Mouse (Mus musculus) gastrocnemius, postnatal 14 days (tissue): ENCODE results near the gene Sesn1. TPM values are rescaled to one million over a fixed set of nuclear protein-coding genes. Genes with fewer than 3 reads are reported as not detected.

ENCODE experiments used
- DNase-seq: peaks from one replicate; pipeline ENCODE4 v3.0.0; 2021; ENCODE audit warnings: mixed read lengths
- intact Hi-C: fragments of 180-260 bp; cut with DNase I; formaldehyde crosslinking; loops from one replicate; pipeline ENCODE4 v1.15.1; 2025; ENCODE audit warnings: low total_unique reads
- total RNA-seq, 2 experiments: library from RNA; stranded (reverse); gene quantifications; 2 replicates each; pipeline ENCODE4 v1.2.3; 2021

Gene Sesn1
- total RNA-seq, 2 experiments from 2014 or later: 22.9 to 35.2 TPM

DNA sequence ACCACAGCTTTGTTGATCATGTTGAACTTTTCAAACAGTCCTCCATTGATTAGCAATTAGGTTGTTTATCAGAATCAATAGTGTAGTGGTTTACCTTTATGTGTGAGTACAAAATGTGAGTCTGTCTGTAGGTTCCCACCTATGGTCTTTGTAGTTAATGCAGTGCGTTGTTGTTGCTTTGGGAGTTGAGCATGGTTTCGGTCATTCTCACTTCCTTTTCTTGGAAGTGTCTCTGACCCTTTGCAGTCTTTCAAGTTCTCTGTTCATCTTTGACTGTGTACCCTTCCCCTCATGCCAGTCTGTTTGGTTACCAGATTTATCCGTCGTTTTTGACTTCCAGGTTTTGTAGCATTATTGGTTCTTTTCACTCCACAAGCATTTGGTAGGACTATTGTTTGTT lies 81.6 kb downstream of the Sesn1 start:
- intact Hi-C loops: no loop called here

DNA sequence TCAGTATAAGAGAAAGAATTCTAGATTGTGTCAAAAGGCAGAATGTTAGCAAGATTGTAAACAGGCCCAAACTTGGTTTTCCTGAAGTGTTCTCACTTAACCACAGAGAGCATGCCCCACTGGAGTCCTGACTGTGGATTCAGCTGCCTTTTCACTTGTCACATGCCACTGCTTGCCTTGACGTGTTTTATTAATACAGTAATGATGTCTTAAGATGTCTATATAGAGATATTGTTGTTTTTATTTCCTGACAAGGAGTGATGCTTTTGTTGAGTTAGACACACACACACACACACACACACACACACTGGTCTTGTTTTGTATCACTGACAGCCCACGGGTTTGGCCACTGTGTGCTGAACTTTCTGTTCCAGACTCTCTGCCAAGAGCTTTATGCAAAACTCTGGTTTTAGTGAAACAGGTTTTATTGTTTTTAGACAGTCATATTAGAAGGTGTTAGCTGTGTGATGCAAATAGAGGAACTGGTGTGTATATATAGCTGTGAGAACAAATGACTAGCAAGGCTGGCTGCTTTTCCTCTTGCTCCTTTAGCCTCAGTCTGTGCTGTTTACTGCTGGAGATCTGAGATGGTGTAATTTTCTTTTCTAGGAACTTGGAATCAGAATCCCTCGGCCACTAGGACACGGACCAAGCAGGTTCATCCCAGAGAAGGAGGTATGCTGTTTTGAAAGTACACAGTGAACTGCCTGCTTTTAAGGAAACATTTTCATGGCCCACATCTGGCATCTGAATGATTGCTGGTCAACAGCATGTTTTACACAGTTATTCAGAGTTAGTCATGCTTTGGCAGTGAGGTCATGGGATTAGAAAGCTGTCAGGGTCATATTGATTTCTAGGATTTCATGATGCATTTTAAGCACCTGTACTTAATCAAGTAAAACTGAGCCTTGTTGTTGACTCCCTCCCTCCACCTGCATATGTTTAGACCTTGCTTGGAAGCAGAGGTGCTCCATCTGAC lies 84.0 kb downstream of the Sesn1 start:
- intact Hi-C loops: no loop called here
- DNase-seq: peak; percentile 61

More for the DNA sequence above, 81.6 kb downstream of the Sesn1 start:
- DNase-seq: no peak

GRCm38 (mm10) chr10:41896425-41896824 lies 86.7 kb downstream of the Sesn1 start:
- intact Hi-C loops: no loop called here
- no peak for DNase-seq

DNA sequence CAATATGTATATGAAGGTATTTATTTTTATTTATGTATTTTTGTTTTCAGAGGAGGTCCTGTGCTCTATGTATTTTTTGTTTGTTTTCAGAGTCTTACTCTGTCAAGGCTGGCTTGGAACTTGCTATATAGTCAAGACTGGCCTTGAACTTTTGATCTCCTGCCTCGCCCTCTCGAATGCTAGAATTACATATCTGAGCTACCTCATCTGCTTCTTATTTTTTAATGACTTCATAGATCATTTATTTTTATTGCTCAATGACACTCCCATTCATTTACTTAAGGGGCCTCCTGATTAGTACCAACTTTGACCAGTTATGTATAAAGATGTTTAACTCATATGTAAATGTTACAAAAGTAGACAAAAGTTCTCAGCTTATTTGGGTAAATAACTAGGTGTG lies 87.1 kb downstream of the Sesn1 start:
- intact Hi-C loops: no loop called here
- no peak for DNase-seq

DNA sequence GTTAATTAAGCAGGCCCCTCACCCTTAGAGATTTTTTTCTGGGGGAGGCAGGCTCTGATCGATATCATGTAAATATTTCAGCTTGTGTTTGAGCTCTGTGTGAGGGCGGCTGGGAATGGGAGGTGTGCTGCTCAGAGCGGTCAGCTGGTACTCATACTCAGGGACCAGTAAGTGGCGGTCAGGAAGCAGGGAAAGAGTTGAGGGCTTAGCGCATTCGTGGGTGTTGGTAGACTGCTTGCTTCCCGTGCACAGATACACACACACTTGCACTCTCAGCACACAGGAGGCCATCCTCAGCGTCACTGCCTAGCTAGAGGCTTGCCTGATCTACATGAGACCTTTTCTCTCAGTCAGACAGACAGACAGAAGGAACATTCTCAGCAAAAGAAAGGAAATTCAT lies 91.7 kb downstream of the Sesn1 start:
- no peak for DNase-seq
- intact Hi-C loops: no loop called here

DNA sequence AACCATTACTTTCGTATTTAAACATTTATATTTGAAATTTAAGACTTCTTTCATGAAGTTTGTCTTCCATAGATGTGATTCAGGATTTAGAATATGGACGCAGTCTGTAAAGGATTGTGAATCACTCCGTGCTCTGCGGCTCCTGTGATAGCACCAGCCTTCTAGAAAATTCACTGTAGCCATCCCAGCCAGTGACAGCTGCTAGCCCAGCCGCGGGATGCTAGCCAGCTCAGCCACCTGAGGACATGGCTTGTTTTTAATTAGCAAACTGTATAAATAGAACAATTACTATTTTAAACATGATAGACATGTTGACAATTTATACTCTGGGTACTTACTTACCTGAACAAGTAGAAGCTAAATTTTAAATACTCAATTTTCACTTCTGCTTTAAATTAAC lies 92.1 kb downstream of the Sesn1 start:
- intact Hi-C loops: no loop called here
- peak; percentile 37 for DNase-seq

DNA sequence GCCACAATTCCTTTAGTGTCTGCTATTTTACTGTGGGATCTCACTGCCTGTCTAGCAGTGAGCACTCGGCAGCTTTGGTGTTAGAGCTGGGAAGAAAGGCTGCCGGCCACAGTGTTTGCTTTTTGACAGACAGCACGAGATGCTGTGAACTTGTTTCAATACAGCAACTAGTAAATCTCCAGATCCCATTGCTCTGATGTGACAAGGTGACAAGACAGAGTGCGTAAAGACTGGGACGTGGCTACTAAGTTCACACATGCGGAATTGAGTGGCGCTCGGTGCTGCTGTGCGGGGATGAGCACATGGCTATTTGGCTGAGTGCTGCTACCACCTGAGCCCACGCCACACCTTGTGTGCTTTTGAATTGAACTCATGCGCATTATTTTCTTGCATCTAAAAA lies 97.7 kb downstream of the Sesn1 start:
- intact Hi-C loops: no loop called here
- DNase-seq: no peak

GRCm38 (mm10) chr10:41907950-41908349 lies 98.2 kb downstream of the Sesn1 start:
- no peak for DNase-seq
- intact Hi-C loops: no loop called here

DNA sequence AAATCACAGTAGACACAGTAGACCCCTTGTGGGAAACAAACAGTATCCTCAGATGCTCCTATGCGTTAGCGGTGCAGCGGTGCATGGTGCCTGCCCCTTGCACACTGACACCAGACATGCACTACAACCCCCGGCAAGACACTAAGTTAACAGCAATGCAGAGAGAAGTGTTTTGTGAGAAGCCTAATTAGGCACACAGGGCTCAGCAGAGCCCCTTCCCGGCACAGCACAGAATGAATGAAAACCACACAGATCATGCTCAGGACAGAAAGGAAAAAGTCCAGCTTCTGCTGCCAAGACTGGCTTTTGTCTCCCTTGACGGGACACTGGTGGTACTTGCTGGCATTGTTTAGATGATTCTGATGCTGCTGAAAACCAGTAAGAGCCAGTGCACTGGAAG lies 99.2 kb downstream of the Sesn1 start:
- DNase-seq: no peak
- intact Hi-C loops: no loop called here

- intact Hi-C loops: no loop called here
- no peak for DNase-seq
These were observed 102.7 kb downstream of the Sesn1 start for GRCm38 (mm10) chr10:41912290-41912994.

DNA sequence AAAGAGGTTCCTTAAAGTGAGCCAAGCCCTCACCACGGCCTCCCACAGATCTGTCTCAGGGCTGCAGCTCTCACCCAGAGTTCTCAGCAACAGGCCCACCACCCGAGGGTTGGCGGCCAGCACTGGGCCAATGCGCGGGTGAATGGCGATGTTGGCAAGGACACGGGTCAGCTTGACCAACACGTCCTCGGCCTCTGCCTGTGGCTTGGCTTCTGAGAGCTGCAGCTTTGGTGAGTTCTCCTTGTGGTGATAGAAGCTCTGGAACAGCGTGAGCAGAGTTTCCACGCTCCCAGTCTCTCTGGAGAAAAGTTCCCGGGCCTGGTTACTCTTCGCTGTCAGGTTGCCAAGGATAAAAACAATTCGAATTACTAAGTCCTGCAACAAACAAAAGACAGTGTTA lies 117.0 kb downstream of the Sesn1 start:
- no peak for DNase-seq
- intact Hi-C loops: no loop called here

DNA sequence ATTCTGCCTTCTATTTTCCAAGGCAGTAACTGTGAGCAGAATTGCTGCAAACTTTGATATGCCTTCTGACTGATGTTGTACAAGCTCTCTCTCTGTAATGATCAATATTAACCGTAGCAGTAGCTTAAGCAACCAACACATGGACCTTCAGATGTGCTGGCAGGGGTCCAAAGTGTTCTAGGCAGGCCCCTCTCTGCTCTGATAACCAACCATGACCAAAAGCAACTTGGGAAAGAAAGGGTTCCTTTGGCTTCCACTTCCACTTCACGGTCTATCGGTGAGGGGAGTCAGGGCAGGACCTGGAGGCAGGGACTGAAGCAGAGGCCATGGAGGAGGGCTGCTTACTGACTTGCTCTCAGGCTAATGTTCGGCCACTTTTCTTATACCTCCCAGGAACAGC lies 121.2 kb downstream of the Sesn1 start:
- intact Hi-C loops: no loop called here
- DNase-seq: no peak

GRCm38 (mm10) chr10:41931962-41932361 lies 122.2 kb downstream of the Sesn1 start:
- DNase-seq: no peak
- intact Hi-C loops: no loop called here

DNA sequence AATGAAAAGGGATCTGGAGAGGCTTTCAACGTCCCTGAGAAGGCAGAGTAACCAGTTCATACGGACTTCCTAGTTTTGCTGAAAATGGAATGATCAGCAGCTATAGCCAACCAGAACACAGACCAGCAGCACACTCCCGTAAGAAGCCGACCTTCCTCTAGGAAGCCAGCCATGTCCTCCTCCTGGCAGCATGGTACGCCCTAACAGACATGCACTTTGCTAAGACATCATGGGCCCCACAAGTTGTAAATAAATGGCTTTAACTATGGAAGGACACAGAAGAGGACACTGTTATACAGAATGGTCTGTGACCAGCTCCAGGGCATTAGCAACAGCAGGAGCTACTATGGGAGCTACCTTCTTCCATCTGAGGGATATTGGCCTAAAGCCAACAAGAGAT lies 123.2 kb downstream of the Sesn1 start:
- intact Hi-C loops: no loop called here
- DNase-seq: no peak

DNA sequence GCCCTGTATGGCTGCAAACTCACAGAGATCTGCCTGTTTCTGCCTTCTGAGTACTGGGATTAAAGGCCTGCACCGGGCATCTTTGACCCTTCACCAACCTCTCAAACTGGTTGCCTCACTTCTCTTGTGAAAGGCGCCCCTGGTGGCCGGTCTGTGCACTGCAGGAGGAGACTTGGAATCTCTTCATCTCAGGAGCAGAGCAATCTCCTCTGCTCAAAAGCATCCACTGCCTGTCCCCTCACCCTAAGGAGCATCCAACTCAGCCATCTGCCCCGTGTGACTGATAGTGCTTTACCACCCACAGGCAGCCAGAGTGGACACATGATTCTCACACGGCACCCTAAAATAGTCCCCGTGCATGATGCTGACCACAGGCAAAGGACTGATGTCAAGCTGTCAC lies 123.8 kb downstream of the Sesn1 start:
- DNase-seq: peak; percentile 50
- intact Hi-C loops: no loop called here

- DNase-seq: peak; percentile 87
- intact Hi-C loops: no loop called here
These were observed 125.1 kb downstream of the Sesn1 start for GRCm38 (mm10) chr10:41934633-41935475.

GRCm38 (mm10) chr10:41935476-41935829 lies 125.7 kb downstream of the Sesn1 start:
- no peak for DNase-seq
- intact Hi-C loops: no loop called here

DNA sequence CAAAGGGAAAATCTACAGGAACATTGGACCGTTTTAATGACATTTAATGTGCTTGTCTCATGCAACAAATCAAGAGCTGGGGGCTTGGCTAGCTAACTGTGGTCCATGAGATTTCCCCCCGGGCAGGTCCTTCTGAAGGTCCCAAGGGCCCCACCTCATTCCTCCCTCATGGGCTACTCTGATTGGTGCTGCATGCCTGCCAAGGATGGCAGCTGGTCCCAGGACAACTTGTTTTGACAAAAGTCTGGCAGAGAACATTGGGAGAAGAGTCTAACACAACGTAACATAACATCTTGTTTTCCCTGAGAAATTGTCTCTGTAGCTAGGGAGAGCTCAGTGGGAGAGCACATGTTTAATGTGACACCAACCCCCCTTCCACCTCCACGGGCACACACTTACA lies 126.4 kb downstream of the Sesn1 start:
- DNase-seq: peak; percentile 45
- intact Hi-C loops: no loop called here

DNA sequence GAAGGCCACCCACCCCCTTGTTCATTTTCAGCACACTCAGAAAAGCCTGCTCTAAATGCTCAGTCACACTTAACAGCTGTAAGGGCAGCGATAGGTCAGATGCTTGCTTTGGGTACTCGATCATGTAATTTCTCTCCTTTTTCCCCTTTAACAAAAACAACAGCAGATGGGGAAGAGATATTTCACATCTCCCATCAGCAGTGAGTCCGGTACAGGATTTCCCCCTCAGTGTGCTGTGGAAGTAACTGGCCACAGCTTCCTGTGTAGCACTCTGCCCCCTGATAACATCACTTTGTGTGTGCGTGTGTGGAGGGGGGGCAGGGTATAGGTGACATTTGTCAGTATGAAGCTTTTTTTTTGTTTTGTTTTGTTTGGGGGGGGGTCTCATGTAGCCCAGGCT lies 127.4 kb downstream of the Sesn1 start:
- no peak for DNase-seq
- intact Hi-C loops: no loop called here

- no peak for DNase-seq
- intact Hi-C loops: no loop called here
These were observed 129.4 kb downstream of the Sesn1 start for GRCm38 (mm10) chr10:41939090-41939489.
